Mouse (Mus musculus) hindlimb bud, embryonic 11.5 days (tissue): ENCODE data around the gene Nr2c2.

ENCODE experiments used
- DNase-seq: peaks from one replicate; pipeline ENCODE4 v3.0.0-alpha.2; 2012; ENCODE audit warnings: low read depth, low spot score; ENCODE audit errors: extremely low spot score

The Nr2c2 gene

DNA sequence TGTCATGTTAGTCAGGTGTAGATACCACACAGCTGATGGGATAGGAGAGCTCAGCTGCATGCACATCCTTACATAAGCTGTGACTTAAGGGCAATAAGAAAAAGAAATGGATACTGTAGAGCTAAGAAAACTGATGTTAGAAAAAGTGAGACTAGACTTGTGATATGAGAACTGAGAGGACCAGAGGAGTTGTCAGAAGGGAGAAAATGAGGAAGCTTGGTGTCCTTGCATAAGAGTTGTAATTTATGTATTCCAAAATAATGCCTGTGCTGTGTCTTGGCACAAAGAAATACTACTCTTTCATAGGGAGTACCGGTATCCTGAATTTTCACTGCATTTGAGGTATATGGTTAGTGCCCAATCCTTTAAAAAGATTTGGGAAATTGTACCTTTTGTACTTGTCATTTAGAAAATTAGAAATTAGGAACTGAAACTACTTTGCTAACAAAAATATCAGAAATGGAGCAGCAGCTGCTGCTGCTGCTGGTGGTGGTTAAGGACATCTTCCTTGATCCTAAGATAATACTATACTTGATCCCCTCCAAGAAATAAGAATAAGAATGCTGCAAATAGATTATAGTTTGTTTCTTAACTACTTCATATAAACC is 35.8 kb downstream of the Nr2c2 start:
- DNase-seq: no peak

DNA sequence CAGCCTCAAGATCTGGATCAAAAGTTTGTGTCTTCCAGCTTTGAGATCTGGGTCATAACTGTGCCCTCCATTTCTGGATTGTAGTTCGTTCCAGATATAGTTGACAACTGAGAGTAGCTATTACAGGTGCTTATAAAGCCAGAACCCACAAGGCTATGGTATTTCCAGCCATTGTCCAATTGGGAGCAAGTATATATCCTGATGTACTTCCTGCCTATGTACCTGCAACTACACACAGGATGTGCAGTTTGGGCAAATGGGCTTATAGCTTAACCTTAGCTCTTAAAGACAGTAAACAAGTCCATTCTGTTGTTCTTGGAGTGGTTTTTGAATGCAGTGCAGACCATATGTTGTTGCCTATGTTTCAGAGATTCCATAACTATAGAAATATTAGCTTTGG is 40.3 kb downstream of the Nr2c2 start:
- DNase-seq: no peak

DNA sequence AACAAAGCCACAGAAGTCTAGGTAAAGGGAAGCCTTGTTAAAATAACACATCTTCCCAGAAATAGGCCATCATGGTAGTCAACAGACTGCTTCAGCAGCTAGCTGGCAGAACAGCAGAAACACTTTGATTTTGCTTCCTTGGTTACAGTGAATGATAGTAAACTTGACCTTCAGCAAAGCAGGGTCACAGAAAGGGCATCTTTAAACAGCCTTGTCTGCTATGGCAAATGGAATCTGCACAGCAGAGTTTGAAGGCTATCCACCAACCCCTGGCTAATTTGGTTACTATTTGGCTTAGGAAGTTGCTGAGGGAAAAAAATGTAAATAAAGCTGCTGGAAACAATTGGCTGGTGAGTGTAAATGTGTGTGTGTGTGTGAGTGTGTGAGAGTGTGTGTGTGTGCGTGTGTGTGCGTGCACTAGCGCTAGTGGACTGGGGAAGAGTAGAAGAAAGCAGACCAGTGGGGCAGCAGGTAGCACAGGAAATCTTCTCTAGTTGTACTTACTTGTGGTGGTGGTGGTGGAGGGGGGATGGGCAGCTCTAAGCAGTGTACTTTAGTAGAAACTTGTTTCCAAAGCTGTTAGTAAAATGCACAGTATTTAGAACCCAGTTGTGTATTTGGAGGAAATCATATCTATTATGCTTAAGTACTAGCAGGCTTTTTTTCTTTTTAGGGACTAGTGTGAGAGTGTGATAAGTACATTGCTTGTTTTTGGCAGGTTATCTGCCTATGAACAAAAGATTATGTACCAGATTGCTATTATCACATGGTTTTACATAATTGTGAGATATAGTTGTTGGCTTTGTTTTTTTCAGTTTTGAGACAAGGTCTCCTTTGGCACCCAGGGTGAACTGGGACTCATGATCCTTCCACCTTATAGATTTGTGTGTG is 41.1 kb downstream of the Nr2c2 start:
- no peak for DNase-seq

DNA sequence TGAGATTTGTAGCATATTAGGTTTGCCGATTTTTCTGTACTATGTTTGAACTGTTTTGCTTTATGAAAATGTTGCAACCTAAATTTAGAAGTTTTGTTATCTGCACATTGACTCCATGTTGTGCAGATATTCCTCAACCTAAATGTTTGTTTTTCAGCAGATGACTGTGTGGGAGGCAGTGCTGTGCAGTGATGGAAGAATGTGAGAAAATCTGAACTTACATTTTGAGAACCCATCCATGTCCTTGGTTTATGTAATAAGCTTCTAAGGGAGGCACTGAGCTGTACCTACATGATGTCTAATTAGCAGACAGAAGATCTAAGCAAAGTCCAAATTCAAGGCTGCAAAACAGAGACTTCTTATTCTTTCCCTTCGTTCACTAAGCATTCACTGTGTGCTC is 42.4 kb downstream of the Nr2c2 start:
- DNase-seq: no peak

DNA sequence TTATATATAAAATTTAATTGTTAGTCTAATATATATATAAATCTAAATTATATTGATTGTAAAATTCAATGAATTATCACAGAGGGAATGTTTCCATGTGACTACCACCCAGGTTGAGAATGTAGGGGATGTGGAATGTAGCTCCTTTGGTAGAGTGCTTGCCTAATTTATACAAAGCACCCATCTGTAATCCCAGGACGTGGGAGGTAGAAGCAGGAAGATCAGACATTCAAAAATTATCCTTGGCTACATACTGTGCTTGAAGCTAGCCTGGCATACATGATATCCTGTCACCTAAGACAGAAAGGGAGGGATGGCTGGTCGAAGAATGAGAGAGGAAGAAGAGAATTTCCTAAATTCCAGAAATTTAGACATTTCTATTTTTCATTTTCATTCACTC is 45.2 kb downstream of the Nr2c2 start:
- DNase-seq: no peak

DNA sequence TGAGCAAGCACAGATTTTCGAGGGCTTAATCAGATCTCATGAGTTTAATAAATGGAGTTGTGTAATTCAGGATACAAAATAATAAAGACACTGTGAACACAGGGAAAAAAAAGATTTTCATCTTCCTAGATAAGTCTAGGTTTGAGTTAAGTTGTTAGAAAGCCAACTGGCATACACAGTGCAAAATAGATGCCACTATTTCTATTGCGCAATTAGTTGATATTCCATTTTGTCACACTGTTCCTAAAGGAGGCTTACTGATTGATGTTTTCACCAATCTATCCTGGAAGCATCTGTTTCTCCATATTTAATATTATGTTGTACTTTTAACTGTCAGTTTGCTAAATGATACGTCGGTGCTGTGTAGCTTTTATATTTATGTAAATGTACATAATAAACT is 54.7 kb downstream of the Nr2c2 start:
- no peak for DNase-seq

DNA sequence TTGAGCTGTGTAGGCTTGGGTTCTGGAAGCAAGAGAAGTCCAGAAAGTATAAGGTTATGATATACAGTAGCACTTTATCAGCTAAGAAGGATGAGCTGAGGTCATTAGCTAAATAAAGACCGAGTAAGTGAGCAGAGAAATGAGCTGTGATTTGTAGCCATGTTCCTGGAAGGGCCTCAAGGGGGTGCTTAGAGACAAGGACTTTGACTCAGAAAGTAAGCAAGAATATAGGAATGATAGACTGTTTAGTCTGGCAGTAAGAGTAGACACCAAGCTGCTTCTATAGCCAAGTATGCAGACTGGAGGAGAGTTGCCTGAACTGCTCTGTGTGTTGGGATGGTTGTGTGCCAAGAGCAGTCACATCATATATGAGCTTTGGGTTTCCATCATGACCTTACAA is 62.6 kb downstream of the Nr2c2 start:
- DNase-seq: no peak

DNA sequence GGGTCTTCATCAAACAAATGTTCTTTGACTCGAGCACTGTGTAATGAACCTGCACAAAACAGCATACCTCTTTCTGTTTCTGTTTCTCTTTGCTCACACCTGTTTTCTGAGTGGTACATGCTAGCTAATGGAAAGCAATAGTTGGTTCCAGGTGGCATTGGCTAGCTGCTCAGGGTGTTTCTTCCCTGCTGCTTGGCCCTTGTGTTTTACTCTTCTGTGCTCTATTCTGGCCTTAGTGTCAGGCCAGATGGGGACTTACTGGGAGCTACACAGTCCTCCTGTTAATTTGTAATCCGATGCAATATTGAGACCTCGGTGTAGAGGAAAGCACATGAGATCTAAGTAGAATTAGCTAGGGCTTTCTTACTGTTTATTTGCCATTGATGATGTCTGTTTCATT is 67.6 kb downstream of the Nr2c2 start:
- no peak for DNase-seq

DNA sequence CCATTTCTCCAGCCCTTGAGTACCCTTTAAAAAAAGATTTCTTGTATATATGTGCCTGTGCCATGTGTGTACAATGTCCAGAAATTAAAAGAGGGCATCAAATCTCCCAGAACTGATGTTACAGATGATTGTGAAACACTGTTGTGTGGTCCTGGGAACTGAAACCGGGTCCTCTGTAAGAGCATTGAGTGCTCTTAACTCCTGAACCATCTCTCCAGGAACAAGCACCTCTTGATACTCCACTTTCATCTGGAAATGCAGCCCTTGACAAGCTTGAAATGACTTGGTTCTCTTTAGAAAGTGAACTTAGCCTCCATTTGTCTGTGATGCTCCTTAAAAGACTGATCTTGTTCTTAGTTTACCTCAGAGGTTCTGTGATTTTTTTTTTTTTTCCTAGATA is 71.5 kb downstream of the Nr2c2 start:
- no peak for DNase-seq

DNA sequence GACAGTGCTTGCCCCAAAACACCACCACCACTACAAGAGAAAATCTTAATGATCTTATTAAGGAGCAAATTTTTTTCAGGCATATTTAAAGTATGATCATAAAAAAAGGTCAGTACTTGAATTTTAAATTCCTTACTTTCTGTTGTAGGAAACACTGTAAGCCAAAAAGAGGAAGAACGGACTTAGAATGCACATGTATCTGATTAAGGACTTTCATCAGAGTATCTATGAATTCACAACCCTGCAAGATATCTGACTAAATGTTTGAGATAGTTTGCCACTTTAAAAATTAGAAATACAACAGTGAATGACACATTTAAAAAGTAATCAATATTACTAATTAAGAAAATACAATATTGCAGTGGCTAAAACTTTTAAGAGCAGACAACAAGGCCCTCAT is 85.3 kb downstream of the Nr2c2 start:
- DNase-seq: no peak

DNA sequence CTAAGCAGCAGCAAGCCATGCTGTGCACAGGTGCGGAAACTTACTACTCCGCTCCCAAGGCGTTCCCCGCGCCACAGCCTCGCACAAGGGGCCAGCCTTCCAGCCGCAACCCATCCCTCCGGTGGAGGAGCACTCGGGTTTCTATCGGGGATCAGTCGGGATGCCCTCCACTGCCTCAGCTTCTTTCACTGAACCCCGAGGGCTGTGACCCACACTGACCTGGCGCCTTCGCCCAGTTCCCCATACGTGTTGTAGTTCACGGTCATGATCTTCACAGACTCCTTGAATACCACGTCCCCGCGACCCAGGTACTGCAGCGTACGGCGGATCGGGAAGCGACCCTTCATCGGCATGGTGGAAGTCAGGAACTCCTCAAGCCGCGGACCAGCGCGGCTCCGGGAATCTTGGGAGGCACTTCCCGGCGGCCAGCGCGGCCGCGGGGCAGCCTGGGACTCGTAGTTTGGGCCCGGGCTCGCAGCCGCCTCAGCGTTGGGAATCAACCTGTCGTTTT is 92.5 kb downstream of the Nr2c2 start, which contains the start of gene Mrps25:
Mrps25 (minus strand) TSS at position 413 of the 511 bp plus-strand sequence.
- DNase-seq: peak; percentile 28

DNA sequence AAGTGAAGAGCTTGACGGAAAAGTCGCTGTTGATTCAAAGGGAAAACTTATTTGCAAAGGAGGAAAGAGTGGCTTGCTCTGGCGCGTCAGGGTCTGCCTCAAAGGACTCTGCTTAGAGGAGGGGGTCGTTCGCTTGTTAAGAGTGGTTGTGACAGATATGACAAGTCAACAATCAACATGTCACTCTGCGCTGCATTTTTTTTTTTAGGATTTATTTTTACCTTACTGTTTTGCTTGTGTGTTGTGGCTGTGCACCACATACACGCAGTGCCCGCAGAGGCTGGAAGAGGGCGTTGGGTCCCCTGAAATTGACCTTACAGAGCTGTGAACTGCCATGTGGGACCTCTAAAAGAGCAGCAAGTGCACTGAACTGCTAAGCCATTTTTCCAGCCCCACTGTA is 93.0 kb downstream of the Nr2c2 start:
- no peak for DNase-seq

DNA sequence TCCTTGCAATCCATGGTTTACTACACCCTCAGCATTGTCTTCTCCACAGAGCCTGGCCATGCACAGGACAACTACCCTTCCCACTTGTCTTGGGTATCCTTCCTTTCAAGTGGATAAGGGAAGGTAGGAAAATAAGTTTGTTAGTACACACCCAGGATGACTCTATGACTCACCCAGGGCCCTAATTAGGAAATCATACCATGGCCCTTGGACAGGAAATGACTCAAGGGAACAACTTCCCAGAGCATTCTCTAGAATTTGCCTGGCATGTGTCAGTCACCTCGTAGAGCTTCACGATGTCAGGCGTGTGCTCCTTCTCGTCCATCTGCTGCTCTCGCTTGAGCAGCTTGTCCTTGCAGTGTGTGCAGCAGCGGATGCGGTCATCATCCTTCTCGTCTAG is 108.2 kb downstream of the Nr2c2 start:
- no peak for DNase-seq

DNA sequence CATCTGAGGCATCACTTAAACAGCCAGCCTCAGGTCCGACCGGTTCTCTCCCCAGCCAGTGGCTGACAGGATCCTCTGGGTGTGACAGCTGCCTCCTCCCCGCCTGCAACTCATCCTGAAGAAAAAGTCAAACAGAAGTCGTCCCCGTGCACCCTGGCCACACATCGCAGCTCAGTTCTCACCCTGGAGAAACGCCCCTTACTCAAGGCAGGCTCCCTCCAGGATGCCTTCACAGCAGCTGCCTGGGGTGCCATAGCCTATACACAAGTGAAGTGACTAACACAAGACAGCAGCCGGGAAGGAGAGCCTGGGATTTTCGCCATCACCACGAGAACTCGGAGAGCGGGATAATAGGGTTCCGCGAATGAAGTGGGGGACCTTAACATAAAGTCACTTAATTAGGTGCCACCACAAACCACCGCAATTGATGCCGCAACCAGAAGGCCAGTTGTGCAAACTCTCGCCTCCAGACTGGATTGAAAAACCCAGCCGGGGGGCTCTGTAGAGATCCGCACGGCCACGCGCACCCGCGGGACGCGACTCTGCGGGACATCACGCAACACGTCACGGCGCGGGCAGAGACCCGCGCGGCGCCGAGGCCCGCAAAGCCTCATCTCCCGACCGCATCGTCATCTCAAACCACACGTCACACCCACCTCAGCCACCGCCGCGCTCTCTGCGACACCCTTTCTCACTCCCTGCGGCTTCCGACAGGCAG is 123.0 kb downstream of the Nr2c2 start:
- peak; percentile 1 for DNase-seq

DNA sequence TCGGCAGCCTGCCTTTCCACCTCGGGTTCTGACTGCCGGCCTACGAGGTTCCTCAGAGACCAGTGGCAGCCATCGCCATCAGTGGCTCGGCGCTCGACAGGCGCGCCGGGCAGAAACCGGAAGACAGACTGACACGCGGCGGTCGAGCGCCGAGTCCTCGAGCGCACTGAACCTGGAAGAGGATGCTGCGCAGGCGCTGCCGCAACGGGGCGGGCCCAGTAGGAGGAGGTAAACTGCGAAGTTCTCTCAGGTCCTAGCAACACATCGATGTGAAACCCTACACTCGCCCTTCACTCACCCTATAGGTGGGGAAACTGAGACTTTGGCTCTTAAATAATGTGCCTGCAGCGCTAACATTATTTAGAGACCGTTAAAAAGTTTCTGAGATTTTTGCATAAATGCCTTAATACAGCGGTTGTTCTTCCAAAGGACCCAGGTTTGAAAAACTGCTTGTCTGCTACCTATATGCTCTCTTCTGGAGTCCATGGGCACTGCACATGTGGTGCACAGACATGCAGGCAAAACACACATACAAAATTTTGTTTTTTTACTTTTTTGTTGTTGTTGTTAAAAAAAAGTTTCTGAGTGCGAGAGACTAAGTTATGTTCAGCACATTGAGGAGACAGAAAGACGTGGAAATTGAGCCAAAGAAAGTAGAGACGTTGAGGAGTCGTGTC is 123.7 kb downstream of the Nr2c2 start, which contains the start of gene Rbsn:
Rbsn (minus strand) TSS at position 153 of the 677 bp plus-strand sequence.
- peak; percentile 73 for DNase-seq

DNA sequence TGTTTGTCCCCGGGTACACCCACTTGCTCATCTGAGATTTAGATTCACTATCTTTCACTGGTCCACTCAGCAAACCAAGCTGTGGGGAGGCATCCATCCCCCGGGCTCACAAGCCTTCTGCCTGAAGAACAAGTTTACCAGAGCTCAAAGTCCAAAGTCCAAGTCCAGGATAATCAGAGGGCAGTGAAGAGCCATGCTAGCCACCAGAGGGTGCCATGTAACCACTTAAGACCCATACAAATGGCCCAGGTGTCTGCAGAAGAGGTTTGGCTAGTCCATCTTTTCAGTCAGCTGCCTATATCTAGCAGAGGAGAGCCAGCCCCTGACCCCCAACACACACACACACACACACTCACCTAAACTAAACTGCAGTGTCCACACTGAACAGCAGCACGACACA is 128.3 kb downstream of the Nr2c2 start:
- DNase-seq: no peak

DNA sequence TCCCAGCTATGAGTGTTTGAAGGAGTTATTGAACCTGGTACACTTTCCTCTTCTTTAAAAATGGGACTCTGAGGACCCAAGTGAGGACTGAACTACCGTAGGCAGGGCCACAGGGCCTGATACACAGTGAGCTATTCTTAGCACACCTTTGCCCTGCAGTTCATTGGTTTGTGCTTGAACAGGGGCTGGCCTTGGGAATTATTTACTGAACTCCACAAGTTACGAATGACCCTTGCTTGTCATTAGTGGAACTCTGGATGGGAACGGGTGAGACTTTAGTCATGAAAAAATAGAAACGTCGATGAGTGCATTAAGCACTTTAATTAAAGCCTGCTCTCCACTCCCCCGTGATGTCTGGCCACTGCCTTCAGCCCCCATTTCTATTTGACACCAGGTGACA is 130.4 kb downstream of the Nr2c2 start:
- DNase-seq: no peak

DNA sequence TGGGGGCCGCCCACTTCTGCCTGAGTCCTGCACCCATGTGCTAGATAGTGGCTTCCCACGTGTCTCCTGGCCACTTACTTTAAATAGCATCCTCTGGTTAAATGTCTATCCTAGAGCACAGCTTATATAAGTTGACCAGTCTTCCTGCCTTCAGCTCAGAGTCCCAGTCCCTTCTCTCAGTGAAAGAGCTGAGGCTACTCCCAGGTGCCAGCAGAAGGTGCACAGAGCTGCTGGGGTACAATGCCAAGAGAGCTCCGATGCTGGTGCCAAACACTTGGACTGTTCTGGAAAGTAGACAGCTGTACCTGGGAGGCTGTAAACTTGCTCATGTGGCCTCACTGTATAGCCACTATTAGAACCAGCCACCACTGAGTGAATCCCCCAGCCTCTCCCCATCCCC is 130.8 kb downstream of the Nr2c2 start:
- DNase-seq: no peak
